Mouse (Mus musculus): ENCODE measurements around the gene Arhgap24.

The Arhgap24 gene

GRCm38 (mm10) chr5:102788437-102788836, 307.2 kb downstream of the Arhgap24 start:
- no peak for DNase-seq (ENCODE audit: extremely low read depth, low read depth)

DNA sequence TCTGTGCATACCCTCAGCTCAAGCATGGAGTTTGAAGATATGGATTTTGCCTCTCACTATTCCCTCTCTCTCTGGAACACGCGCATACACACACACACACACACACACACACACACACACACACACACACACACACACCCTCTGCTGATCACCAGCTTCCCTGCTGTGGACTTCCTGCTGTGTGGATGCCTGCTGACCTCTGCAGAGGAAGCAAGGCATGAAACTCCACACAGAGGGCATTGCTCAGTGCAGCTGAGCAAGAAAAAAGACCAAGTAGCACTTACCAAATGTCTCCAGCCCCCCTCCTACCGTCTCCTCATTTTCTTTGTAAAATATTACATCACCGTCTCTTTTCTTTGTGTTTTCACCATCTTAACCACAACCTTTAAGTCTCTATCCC, 310.1 kb downstream of the Arhgap24 start:
- DNase-seq (ENCODE audit: extremely low read depth, low read depth): no peak

GRCm38 (mm10) chr5:102793536-102793935, 312.3 kb downstream of the Arhgap24 start:
- no peak for DNase-seq (ENCODE audit: extremely low read depth, low read depth)

DNA sequence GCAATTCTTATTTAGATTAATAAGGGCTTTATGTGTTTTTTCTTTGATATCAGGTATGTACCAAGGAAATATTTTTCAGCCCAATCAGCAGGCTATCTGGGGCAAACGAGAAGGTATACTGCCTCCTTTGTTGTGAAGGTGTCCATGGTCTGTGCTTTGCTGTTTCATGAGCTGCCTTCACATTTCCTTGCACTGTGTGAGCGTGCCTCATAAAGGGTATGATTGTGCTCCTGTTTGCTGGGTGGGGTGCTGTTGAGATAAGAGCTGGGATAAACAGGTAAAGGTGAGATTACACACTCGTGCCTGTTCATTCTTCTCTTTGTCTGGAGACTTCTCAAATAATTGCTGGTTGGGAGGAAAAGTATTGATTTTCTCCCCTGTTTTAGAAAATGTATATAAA, 320.3 kb downstream of the Arhgap24 start:
- no peak for DNase-seq (ENCODE audit: extremely low read depth, low read depth)

- DNase-seq (ENCODE audit: extremely low read depth, low read depth): no peak
Observed at GRCm38 (mm10) chr5:102802833-102803232, 321.6 kb downstream of the Arhgap24 start.

- no peak for DNase-seq (ENCODE audit: extremely low read depth, low read depth)
Observed at GRCm38 (mm10) chr5:102803675-102804074, 322.5 kb downstream of the Arhgap24 start.

- DNase-seq (ENCODE audit: extremely low read depth, low read depth): no peak
Observed at GRCm38 (mm10) chr5:102807518-102807917, 326.3 kb downstream of the Arhgap24 start.

DNA sequence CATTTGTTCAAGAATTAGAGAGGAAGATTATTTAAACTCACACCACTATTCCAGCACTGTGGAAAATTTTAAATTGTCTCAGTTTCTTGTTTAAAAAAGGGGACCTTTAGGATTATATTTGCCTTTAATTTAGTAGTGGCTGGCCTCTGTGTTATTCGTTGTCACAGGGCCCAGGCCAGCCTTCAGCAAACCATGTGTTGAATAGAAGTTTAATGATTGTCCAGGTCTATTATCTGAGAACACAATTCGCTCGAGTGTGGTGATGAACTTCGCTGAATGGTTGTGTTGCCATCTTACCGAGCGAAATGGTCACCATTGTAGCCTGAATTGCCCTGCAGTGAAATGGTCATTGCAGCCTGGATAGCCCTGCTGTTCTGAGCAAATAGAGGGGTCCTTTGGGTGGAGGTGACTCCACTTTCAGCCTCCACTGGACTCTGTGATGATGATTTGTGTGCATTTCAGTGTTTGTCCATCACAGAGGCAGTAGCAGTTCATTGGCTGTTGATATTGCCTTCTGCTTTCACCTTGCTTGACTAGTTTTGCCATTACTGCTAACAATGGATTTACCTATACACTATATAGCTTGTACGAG, 329.3 kb downstream of the Arhgap24 start:
- no peak for DNase-seq (ENCODE audit: extremely low read depth, low read depth)

GRCm38 (mm10) chr5:102813271-102813670, 332.1 kb downstream of the Arhgap24 start:
- no peak for DNase-seq (ENCODE audit: extremely low read depth, low read depth)

DNA sequence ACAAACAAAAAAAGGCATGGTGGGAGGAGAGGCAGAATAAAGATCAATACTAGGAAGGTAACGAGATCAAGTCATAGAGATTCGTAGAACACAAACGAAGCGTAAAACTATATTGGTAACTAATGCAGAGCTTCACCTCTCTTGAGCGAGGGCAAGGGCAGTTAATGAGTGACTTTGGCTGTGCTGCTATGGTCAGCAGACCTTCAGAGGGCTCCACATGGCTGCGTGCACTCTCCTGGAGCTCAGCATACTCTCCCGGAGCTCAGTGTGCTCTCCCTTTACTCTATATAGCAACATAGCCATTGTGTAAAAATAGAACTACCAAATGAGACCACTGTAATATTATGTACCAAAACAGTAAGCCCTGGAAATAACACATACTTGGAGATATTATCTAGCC, 336.4 kb downstream of the Arhgap24 start:
- DNase-seq (ENCODE audit: extremely low read depth, low read depth): no peak

DNA sequence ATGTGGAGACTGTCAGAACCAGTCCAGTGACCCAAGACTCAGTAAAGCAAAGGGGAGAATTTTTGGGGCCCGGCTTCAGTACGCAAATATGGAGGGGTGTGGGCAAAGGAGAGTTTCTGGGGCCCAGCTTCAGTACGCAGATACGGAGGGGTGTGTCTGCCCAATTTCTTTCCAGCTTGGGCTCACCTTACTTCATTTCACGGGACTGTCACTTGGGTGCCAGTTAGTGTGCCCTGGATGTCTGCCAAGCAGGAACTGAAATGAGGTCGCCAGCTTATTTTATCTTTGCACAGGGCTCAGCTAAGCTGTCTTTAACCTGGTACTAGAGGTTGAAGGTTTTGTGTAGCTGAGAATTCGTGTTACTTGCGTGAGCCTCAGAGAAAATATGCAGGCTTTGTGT, 344.3 kb downstream of the Arhgap24 start:
- DNase-seq (ENCODE audit: extremely low read depth, low read depth): no peak

GRCm38 (mm10) chr5:102839071-102839470, 357.9 kb downstream of the Arhgap24 start:
- DNase-seq (ENCODE audit: extremely low read depth, low read depth): no peak

- no peak for DNase-seq (ENCODE audit: extremely low read depth, low read depth)
Observed at GRCm38 (mm10) chr5:102843934-102844709, 362.9 kb downstream of the Arhgap24 start.

- DNase-seq (ENCODE audit: extremely low read depth, low read depth): no peak
Observed at GRCm38 (mm10) chr5:102844731-102845598, 363.8 kb downstream of the Arhgap24 start.

DNA sequence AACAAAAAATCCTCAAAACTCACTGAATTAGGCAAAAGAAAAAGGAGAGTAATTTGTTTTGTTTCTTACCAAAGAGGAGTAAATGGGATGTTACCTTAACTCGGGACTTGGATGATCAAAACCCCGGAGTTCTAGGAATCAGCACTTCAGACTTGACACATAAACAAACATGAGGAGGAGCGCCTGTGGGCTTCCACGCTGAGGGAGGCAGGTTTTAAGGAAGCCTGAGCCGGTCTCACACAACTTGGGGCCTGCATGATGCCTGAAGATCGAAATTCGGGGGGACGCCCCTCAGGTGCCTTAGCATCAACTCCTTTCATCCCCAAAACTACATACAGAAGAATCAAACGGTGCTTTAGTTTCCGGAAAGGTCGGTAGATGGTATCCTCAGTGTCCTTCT, 364.6 kb downstream of the Arhgap24 start:
- no peak for DNase-seq (ENCODE audit: extremely low read depth, low read depth)

DNA sequence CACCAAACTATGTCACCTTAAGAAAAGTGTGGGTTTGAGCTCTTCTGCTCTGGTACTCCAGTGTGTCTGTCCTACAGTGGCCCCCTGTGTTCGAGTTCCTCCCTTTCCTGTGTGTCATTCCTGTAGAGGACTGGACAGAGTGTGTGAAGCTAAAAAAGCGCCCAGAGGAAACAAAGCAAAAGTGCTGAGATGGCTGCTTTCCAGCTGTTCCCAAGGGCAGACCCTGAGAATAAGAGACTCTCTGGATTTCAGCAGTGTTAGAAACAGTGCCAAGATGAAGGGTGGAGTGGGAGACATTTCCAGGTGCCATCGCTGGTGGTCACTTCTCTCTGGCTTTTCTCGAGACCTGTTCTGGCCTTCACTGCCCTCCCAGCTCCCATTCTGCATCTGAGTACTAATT, 366.7 kb downstream of the Arhgap24 start:
- no peak for DNase-seq (ENCODE audit: extremely low read depth, low read depth)

DNA sequence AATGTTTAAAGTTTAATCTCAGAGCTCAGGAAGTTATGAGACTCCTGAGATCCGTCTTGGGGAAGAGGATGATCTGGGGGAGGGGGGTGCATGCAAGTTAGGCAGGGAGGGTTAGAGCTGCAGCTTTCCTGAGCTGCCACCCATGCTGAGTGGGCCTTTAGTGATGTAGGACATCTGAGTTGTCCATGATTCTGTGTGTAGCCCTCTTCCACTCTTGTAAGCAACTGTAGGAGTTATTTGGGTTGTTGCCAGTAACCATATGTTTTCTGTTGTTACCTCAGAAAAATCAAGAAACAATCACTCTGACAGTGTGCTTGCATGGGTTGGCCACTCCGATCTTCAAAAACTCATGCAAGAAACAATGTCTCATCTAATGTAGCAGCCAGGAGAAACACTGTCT, 370.6 kb downstream of the Arhgap24 start:
- DNase-seq (ENCODE audit: extremely low read depth, low read depth): no peak

GRCm38 (mm10) chr5:102853750-102854149, 372.6 kb downstream of the Arhgap24 start:
- DNase-seq (ENCODE audit: extremely low read depth, low read depth): no peak

- DNase-seq (ENCODE audit: extremely low read depth, low read depth): no peak
Observed at GRCm38 (mm10) chr5:102855805-102856204, 374.6 kb downstream of the Arhgap24 start.

- DNase-seq (ENCODE audit: extremely low read depth, low read depth): no peak
Observed at GRCm38 (mm10) chr5:102858047-102858446, 376.9 kb downstream of the Arhgap24 start.

- DNase-seq (ENCODE audit: extremely low read depth, low read depth): no peak
Observed at GRCm38 (mm10) chr5:102859749-102860148, 378.6 kb downstream of the Arhgap24 start.

DNA sequence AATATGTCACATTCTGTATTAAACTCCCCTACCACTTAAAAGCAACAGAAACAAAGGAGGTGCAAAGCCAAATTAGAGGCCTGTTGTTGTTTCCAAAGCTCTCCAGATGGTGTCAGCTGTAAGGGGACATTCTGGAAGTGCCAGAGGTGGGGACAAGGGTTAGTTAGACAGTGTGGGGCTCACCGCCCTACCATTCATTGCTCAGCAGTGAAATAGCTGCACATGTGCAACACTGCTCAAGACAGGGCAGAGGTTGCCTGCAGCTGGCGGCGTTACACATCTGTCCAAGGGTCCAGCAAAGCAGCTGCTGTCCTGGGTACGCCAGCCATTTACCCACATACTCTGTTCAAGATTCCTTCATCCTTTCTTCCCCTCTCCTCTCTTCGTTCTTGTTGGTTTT, 387.0 kb downstream of the Arhgap24 start:
- DNase-seq (ENCODE audit: extremely low read depth, low read depth): no peak
